Mouse (Mus musculus) T-cell, adult 2 months (primary cell): ENCODE results near the gene Nexmif.
A peak's percentile ranks its signal among the peaks of the same experiment; 100 is the strongest.
"Not testable (repeated sequence)": the region's sequence is repeated elsewhere in the genome, so short reads cannot be mapped to it uniquely, and the experiment has no call there.

ENCODE experiments used
- DNase-seq: peaks from one replicate; pipeline ENCODE4 v3.0.0; 2022; ENCODE audit warnings: low spot score

Gene Nexmif

DNA sequence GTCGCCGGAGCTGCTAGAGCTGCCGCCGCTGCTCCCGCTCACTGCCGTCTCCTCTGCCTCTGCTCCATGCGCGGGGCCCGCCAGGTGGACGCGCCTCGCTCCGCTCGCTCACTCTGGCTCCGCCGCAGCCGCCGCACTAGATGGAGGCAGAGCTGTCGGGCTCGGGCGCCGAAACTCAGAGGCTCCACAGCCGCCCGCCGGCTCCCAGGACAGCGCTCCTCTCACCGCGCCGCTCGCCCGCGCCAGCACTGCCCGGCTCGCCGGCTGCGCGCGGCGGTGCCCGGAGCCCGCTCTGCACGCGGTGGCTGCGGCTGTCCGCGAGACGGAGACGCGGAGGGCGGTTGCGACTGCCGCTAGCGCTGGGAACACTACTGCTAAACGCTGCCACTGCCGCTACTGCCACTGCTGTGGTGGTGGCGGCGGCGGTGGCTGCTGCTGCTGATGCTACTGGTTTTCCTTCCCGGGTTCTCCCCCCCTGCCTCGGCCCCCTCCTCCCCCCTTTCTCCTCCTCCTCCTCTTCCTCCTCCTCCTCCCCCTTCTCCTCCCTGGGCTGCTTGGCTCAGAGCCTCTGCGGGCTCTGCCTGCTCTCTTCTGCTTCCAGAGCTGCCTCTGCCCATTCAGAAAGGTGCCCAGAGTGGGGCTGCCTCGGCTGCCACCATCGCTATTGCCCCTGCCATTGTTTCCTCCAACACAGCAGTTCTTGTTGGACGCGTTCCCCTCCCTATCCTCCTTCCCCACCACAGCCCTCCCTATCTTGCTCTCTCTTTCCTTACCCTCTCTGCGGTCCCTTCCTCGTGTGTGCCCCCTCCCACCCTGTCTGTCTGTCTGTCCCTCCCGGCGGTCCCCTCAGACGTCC, at the start of gene Nexmif:
Nexmif (minus strand) TSS at position 450 of the 856 bp plus-strand sequence.
- no peak for DNase-seq

GRCm38 (mm10) chrX:104208701-104209100, 7.7 kb upstream of the Nexmif start:
- no peak for DNase-seq

GRCm38 (mm10) chrX:104201592-104202139, 681 bp upstream of the Nexmif start:
- no peak for DNase-seq

- DNase-seq = no peak
Measured at GRCm38 (mm10) chrX:104200388-104200735, 623 bp downstream of the Nexmif start.

DNA sequence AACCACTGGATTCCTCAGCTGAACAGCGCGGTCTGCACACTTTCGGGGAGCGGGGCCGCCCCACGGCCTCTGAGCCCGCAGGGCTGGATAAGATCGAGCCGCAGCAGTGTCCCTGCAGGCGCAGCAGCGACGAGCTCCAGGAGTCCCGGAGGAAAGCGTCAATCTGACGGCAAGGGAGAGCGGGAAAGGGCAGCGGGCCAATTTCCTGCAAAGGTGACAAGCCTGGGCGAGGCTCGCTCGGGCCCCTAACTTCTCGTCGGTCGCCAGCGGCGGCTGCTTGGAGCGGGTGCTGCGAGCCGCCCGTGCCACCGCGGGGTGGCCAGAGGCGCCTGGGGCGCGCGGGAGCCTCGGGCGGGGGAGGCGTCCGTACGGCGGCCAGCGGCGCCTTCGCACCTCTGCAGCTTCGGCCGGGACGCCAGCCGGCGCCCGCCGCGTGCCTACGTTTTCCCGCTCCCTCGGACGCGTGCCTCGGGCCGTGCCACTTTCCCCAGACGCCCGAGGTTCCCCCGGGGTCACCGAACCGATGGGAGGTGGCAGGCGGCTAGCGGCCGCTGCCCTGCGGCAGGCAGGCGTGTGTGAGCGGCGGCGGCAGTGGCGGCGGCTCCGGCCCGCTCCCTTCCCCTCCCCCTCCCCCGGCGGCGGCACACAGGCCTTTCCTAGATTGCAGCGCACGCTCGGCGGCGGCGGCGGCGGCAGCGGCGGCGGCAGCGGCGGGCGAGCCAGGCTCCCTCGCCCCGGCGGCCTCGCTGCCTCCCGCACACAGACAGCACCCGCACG, 1.2 kb downstream of the Nexmif start:
- no peak for DNase-seq

GRCm38 (mm10) chrX:104199070-104199469, 1.9 kb downstream of the Nexmif start:
- no peak for DNase-seq

DNA sequence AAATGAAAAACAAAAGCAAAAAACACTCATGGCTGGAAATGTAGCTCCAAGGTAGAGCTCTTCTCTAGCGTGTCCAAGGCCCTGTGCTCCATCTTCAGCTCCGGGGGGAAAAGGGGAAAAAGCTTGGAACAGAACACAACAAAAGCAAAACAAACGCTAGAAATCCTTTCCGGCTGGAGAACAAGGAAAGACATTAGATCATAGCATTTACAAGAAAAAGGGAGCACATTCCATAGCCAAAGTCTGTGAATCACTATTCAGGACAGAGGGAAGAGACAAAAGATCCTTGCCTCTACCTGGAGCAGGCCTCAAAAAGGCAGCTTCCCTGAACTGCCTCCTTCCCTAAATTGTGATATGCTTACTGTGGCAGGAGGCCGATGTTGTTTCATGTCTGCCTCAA, 4.4 kb downstream of the Nexmif start:
- no peak for DNase-seq

GRCm38 (mm10) chrX:104179257-104179656, 21.7 kb downstream of the Nexmif start:
- peak; percentile 14 for DNase-seq

DNA sequence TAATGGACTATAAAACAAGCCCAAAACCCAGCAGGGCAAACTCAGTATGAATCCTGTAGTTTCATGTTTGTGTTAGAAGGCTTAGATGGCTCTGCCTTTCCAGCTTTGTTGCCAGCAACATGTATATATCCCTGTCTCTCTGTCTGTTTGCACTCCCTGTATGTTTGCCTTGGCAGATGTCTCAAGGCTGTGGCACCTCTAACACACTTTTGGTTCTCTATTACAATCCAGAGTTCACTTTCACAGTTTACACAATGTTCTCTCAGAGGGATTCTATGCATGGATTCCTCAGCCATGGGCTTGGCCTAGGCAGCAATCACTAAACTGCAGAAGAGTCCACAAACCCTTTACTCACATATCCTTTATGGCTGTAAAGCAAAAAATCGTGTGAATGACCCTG, 50.9 kb downstream of the Nexmif start:
- DNase-seq = no peak

- DNase-seq = not testable (repeated sequence)
Measured at GRCm38 (mm10) chrX:104115266-104115665, 85.7 kb downstream of the Nexmif start.

DNA sequence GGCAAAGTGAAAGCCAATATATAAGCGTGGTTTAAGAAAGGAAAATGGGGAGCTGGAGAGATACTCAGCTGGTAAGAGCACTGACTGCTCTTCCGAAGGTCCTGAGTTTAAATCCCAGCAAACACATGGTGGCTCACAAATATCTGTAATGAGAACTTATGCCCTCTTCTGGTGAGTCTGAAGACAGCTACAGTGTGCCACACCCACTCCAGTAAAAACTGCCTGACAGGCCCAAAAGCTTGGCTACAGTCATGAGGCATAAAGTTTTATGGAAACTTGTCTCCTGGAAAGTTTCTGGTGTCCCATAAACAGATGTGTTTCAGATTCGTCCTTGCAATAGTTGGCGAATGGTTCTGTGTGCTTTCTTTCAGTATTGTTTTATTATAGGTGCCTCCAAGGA, 86.4 kb downstream of the Nexmif start:
- DNase-seq = no peak

DNA sequence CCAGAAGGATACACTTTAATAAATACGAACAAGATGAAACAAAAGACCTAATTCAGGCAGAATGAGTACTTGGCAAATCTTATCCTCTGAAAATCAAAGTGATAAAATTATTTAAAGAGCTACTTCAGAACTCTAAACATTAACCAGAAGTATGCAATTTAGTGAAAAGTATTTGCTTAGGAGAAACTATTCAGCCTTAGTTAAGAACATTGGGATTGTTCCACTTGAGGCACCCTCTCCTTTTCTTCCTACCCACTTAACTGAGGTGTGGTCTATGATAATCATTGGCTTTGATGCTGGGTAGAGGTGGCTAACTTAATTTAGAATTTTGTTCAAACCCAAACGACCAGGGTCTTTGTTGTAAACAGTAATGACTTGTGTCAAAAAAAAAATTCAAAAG, 146.1 kb downstream of the Nexmif start:
- DNase-seq = no peak

DNA sequence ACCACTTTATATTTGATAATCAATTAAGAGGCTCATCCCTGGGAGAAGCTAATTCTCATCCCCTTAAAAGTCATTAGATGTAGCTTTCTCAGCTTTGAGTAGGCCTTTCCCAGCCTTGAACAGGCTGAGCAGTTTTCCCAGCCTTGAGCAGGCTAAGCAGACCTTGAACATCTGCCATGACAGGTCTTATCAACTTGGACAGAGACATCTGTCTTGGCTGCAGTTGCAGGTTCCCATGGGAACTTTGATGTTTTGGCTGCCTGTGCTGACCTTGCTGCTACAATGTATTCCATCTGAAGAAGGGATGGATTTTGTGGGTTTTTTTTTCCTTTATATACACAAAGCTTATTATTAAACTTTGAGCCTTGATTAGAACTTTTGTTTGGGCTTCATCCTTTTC, 160.7 kb downstream of the Nexmif start:
- DNase-seq = no peak

GRCm38 (mm10) chrX:104033843-104034242, 167.1 kb downstream of the Nexmif start:
- no peak for DNase-seq

DNA sequence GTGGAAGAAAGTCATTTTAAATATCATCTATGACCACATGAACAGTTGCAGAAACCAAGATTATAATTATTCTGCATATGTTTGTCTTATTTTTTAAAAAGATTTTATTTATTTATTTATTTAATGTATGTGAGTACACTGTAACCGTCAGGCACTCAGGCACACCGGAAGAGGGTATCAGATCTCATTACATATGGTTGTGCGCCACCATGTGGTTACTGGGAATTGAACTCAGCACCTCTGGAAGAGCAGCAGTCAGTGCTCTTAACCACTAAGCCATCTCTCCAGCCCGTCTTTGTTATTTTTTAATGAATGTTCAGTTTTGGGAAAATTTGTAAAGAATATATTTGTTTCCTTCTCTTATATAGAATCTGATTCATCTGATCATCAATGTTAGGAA, 168.2 kb downstream of the Nexmif start:
- peak; percentile 1 for DNase-seq
